Mouse (Mus musculus): ENCODE measurements around the gene Rrp1. TPM values are rescaled to one million over a fixed set of nuclear protein-coding genes. Genes with fewer than 3 reads are reported as not detected.

The Rrp1 gene
- total and polyA plus RNA-seq, 3 experiments: 51.3 to 94.4 (median 88.8) TPM

- Histone ChIP-seq H3K9ac (ENCODE audit: low read depth, low read length) (no peak overlapping the region), H3K36me3 (ENCODE audit: control insufficient read depth, insufficient read depth, low read length) (no peaks in the 10 kb centered on the region), H3K4me3 (no peak overlapping the region), H3K4me1 (ENCODE audit: control insufficient read depth, insufficient read depth, low read length) (peaks cover 3% of the 10 kb centered on the region), H3K27ac (peak overlapping the region; percentile 36; the same call in 1 of the 2 replicates), H3K79me2 (replicated peaks; ENCODE audit: control insufficient read depth, insufficient read depth, low read length) (no peaks in the 10 kb centered on the region), H3K27me3 (ENCODE audit: control insufficient read depth, insufficient read depth, low read length) (no peaks in the 10 kb centered on the region)
- intact Hi-C loops (cut with DNase I): no loop called here
- no peak for DNase-seq
- 77% methylated on average over 13 of the region's 13 CpGs for WGBS
- TF ChIP-seq POLR2A (IDR thresholded peaks at IDR 0.05; ENCODE audit: insufficient read depth, low read depth, low read length) (no peak), CTCF (IDR thresholded peaks at IDR 0.05) (no peak), EP300 (IDR thresholded peaks at IDR 0.05; ENCODE audit: insufficient read depth, low read depth, low read length) (no peak)
Observed at GRCm38 (mm10) chr10:78456696-78457095, 43.9 kb upstream of the Rrp1 start.

- H3K4me3 ChIP-seq: no peak overlapping the region
- no peak for TF ChIP-seq EP300 (IDR thresholded peaks at IDR 0.05; ENCODE audit: insufficient read depth, low read depth, low read length)
- no peak for TF ChIP-seq POLR2A (IDR thresholded peaks at IDR 0.05; ENCODE audit: insufficient read depth, low read depth, low read length)
- no peak for TF ChIP-seq CTCF (IDR thresholded peaks at IDR 0.05)
- H3K27ac ChIP-seq: no peak overlapping the region
- no peaks in the 10 kb centered on the region for H3K36me3 ChIP-seq (ENCODE audit: control insufficient read depth, insufficient read depth, low read length)
- WGBS: 59% methylated on average over 4 of the region's 4 CpGs
- H3K4me1 ChIP-seq (ENCODE audit: control insufficient read depth, insufficient read depth, low read length): no peaks in the 10 kb centered on the region; the same call in 1 of the 2 replicates
- H3K79me2 ChIP-seq (replicated peaks; ENCODE audit: control insufficient read depth, insufficient read depth, low read length): no peaks in the 10 kb centered on the region
- H3K9ac ChIP-seq (ENCODE audit: low read depth, low read length): no peak overlapping the region
- DNase-seq: no peak
- no peaks in the 10 kb centered on the region for H3K27me3 ChIP-seq (ENCODE audit: control insufficient read depth, insufficient read depth, low read length)
- intact Hi-C loops (cut with DNase I): no loop called here
Observed at GRCm38 (mm10) chr10:78452641-78453040, 39.8 kb upstream of the Rrp1 start.

GRCm38 (mm10) chr10:78450761-78451160 lies 37.9 kb upstream of the Rrp1 start:
- H3K79me2 ChIP-seq (replicated peaks; ENCODE audit: control insufficient read depth, insufficient read depth, low read length): no peaks in the 10 kb centered on the region
- no peak for DNase-seq
- H3K27ac ChIP-seq: no peak overlapping the region
- no peak overlapping the region for H3K9ac ChIP-seq (ENCODE audit: low read depth, low read length)
- no peaks in the 10 kb centered on the region for H3K27me3 ChIP-seq (ENCODE audit: control insufficient read depth, insufficient read depth, low read length)
- H3K36me3 ChIP-seq (ENCODE audit: control insufficient read depth, insufficient read depth, low read length): no peaks in the 10 kb centered on the region
- no peak for TF ChIP-seq POLR2A (IDR thresholded peaks at IDR 0.05; ENCODE audit: insufficient read depth, low read depth, low read length)
- 0 out of 2 replicates have a peak, but pooled peaks have one; percentile 10 for TF ChIP-seq CTCF (IDR thresholded peaks at IDR 0.05)
- WGBS: 97% methylated on average over 5 of the region's 5 CpGs
- intact Hi-C loops (cut with DNase I): no loop called here
- H3K4me3 ChIP-seq: no peak overlapping the region
- H3K4me1 ChIP-seq (ENCODE audit: control insufficient read depth, insufficient read depth, low read length): no peaks in the 10 kb centered on the region

GRCm38 (mm10) chr10:78447396-78447795 lies 34.6 kb upstream of the Rrp1 start:
- H3K36me3 ChIP-seq (ENCODE audit: control insufficient read depth, insufficient read depth, low read length): no peaks in the 10 kb centered on the region
- H3K27ac ChIP-seq: no peak overlapping the region
- no peak overlapping the region for H3K9ac ChIP-seq (ENCODE audit: low read depth, low read length)
- H3K79me2 ChIP-seq (replicated peaks; ENCODE audit: control insufficient read depth, insufficient read depth, low read length): no peaks in the 10 kb centered on the region
- no peak overlapping the region for H3K4me3 ChIP-seq
- WGBS: 77% methylated on average over 3 of the region's 3 CpGs
- H3K27me3 ChIP-seq (ENCODE audit: control insufficient read depth, insufficient read depth, low read length): no peaks in the 10 kb centered on the region
- intact Hi-C loops (cut with DNase I): no loop called here
- H3K4me1 ChIP-seq (ENCODE audit: control insufficient read depth, insufficient read depth, low read length): no peaks in the 10 kb centered on the region
- no peak for DNase-seq
- TF ChIP-seq CTCF (IDR thresholded peaks at IDR 0.05) (no peak), POLR2A (IDR thresholded peaks at IDR 0.05; ENCODE audit: insufficient read depth, low read depth, low read length) (no peak), EP300 (IDR thresholded peaks at IDR 0.05; ENCODE audit: insufficient read depth, low read depth, low read length) (no peak)

- DNase-seq: no peak
- no peak for TF ChIP-seq POLR2A (IDR thresholded peaks at IDR 0.05; ENCODE audit: insufficient read depth, low read depth, low read length)
- no peak for TF ChIP-seq EP300 (IDR thresholded peaks at IDR 0.05; ENCODE audit: insufficient read depth, low read depth, low read length)
- no peak for TF ChIP-seq CTCF (IDR thresholded peaks at IDR 0.05)
- H3K9ac ChIP-seq (ENCODE audit: low read depth, low read length): no peak overlapping the region
- intact Hi-C loops (cut with DNase I): no loop called here
- no peaks in the 10 kb centered on the region for H3K27me3 ChIP-seq (ENCODE audit: control insufficient read depth, insufficient read depth, low read length)
- no peak overlapping the region for H3K4me3 ChIP-seq
- no peaks in the 10 kb centered on the region for H3K36me3 ChIP-seq (ENCODE audit: control insufficient read depth, insufficient read depth, low read length)
- H3K79me2 ChIP-seq (replicated peaks; ENCODE audit: control insufficient read depth, insufficient read depth, low read length): no peaks in the 10 kb centered on the region
- no peak overlapping the region for H3K27ac ChIP-seq
- WGBS: 91% methylated on average over 3 of the region's 3 CpGs
- H3K4me1 ChIP-seq (ENCODE audit: control insufficient read depth, insufficient read depth, low read length): no peaks in the 10 kb centered on the region
Observed at GRCm38 (mm10) chr10:78446195-78446594, 33.4 kb upstream of the Rrp1 start.

GRCm38 (mm10) chr10:78442292-78442691 lies 29.4 kb upstream of the Rrp1 start:
- H3K27me3 ChIP-seq (ENCODE audit: control insufficient read depth, insufficient read depth, low read length): no peaks in the 10 kb centered on the region
- no peaks in the 10 kb centered on the region for H3K79me2 ChIP-seq (replicated peaks; ENCODE audit: control insufficient read depth, insufficient read depth, low read length)
- H3K4me3 ChIP-seq: no peak overlapping the region
- no peaks in the 10 kb centered on the region; the same call in 1 of the 2 replicates for H3K4me1 ChIP-seq (ENCODE audit: control insufficient read depth, insufficient read depth, low read length)
- no peak for TF ChIP-seq EP300 (IDR thresholded peaks at IDR 0.05; ENCODE audit: insufficient read depth, low read depth, low read length)
- TF ChIP-seq CTCF (IDR thresholded peaks at IDR 0.05): no peak
- TF ChIP-seq POLR2A (IDR thresholded peaks at IDR 0.05; ENCODE audit: insufficient read depth, low read depth, low read length): no peak
- WGBS: 92% methylated on average over 3 of the region's 3 CpGs
- no peak overlapping the region for H3K27ac ChIP-seq
- no peak for DNase-seq
- no peak overlapping the region for H3K9ac ChIP-seq (ENCODE audit: low read depth, low read length)
- no peaks in the 10 kb centered on the region for H3K36me3 ChIP-seq (ENCODE audit: control insufficient read depth, insufficient read depth, low read length)
- intact Hi-C loops (cut with DNase I): no loop called here

Measured in heart, adult 2 months (tissue).